11 mouse cellular contexts compared by ENCODE assay signal in genomic region chr4:148925589-148926359, GRCm38 (mm10).
A peak's percentile ranks its signal among the peaks of the same experiment; 100 is the strongest.
DNase-seq lines count a peak whose midpoint lies in the region; ATAC-seq lines count a peak whose summit lies in the region.
"Had no signal": no experiment of that assay in that cellular context is flagged by ENCODE, and none has a peak within 500 bp of the region (broad histone marks: within the 10 kb centered on the region; RNA-seq: fewer than 3 reads in every experiment).

No protein-coding gene starts in this region.

- peak overlapping the region; percentile 25 to 88 for H3K27ac ChIP-seq in heart, embryonic 14.5 days (replicated peaks in 1 of 2; ENCODE audit: control insufficient read depth in 1 of 2, insufficient read depth in 1 of 2, low read depth in 2 of 2, low read length in 2 of 2)
- peak overlapping the region; percentile 12; the same call in 1 of the 2 replicates for H3K27ac ChIP-seq in hindbrain, embryonic 13.5 days

- peak overlapping the region; percentile 31; the same call in 1 of the 2 replicates for H3K4me2 ChIP-seq in heart, embryonic 14.5 days (ENCODE audit: low read length)
- H3K4me2 ChIP-seq in hindbrain, embryonic 13.5 days: no peak overlapping the region

- no peaks in the 10 kb centered on the region; the same call in 1 of the 2 replicates for H3K27me3 ChIP-seq in heart, embryonic 14.5 days (ENCODE audit: control insufficient read depth, insufficient read depth, low read length)
- peaks cover 76% of the 10 kb centered on the region for H3K27me3 ChIP-seq in hindbrain, embryonic 13.5 days

- H3K4me3 ChIP-seq in heart, embryonic 14.5 days (ENCODE audit: control insufficient read depth in 1 of 2, insufficient read depth in 1 of 2, low read depth in 1 of 2, low read length in 2 of 2): no peak overlapping the region
- no peak overlapping the region for H3K4me3 ChIP-seq in hindbrain, embryonic 13.5 days

- peaks cover 55 to 90% of the 10 kb centered on the region in 2 experiments for H3K4me1 ChIP-seq in heart, embryonic 14.5 days (ENCODE audit: control insufficient read depth in 2 of 2, insufficient read depth in 2 of 2, low read length in 2 of 2)
- H3K4me1 ChIP-seq in hindbrain, embryonic 13.5 days (replicated peaks): peaks cover 95% of the 10 kb centered on the region

- H3K9me3 ChIP-seq in heart, embryonic 14.5 days (ENCODE audit: control insufficient read depth, low read length): no peaks in the 10 kb centered on the region
- no peaks in the 10 kb centered on the region for H3K9me3 ChIP-seq in hindbrain, embryonic 13.5 days

- intact Hi-C loops in heart, postnatal 10 days (cut with DNase I): no loop called here
- intact Hi-C loops in left cerebral cortex, postnatal 4 days (cut with DNase I): no loop called here

- no peak for DNase-seq in heart, postnatal 10 days
- peak; percentile 47 to 48 for DNase-seq in kidney, postnatal 36 days
- DNase-seq in lung, postnatal 4 days: peak; percentile 78 to 92
- no peak for DNase-seq in cerebellum, adult 18-20 months
- DNase-seq in left cerebral cortex, postnatal 4 days: no peak
- DNase-seq in urinary bladder, postnatal 10 days (ENCODE audit: low spot score): no peak
- DNase-seq: adrenal gland, postnatal 25 days; gastrocnemius, postnatal 25 days; thymus, postnatal 25 days had no signal

- H3K9ac ChIP-seq in heart, embryonic 14.5 days (ENCODE audit: low read length): peak overlapping the region; percentile 63
- peak overlapping the region; percentile 9; the same call in 1 of the 2 replicates for H3K9ac ChIP-seq in hindbrain, embryonic 13.5 days

- WGBS in heart, embryonic 14.5 days: 23% methylated on average over 18 of the region's 18 CpGs
- WGBS in hindbrain, embryonic 13.5 days: 33% methylated on average over 18 of the region's 18 CpGs

- peaks cover 7% of the 10 kb centered on the region; the same call in 1 of the 2 replicates for H3K36me3 ChIP-seq in heart, embryonic 14.5 days (ENCODE audit: control insufficient read depth, insufficient read depth, low read length)
- no peaks in the 10 kb centered on the region for H3K36me3 ChIP-seq in hindbrain, embryonic 13.5 days

- ATAC-seq in heart, embryonic 14.5 days (ENCODE audit: insufficient number of reproducible peaks, insufficient read depth, low FRiP score, low read depth): no peak
- ATAC-seq in hindbrain, embryonic 13.5 days (ENCODE audit: low FRiP score): no peak

Comparison
In these comparisons a context has a peak if more than half of its experiments do, and no peak if none do; other contexts are left out.
1. DNase-seq: peak in kidney, postnatal 36 days (2 of 2) and lung, postnatal 4 days (2 of 2); none in heart, postnatal 10 days (0 of 2), cerebellum, adult 18-20 months (0 of 2), left cerebral cortex, postnatal 4 days (single experiment) and urinary bladder, postnatal 10 days (single experiment).